Mouse (Mus musculus): ENCODE measurements around the gene Nemf.

DNA sequence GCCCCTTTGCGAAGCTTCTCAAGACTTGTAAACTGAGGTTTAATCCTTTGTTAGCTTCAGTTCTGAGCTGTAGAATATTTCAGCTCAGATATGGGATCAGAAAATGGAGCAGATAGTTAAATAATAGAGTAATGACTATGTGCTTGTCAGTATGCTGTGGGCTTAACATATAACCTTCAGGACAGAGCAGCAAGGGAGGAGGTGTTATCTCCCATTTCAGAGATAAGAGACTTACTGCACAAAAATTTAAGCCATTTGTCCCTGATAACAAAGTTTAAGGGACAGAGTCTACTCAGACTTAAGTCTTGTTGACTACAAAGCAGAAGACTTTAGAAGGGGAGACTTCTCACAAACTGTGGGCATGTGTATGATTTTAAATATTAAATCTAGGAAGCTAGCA lies 25.9 kb upstream of the Nemf start:
- no peak for TF ChIP-seq POLR2A (IDR thresholded peaks at IDR 0.05; ENCODE audit: low read depth, low read length)
- no peak for TF ChIP-seq CTCF (IDR thresholded peaks at IDR 0.05; ENCODE audit: extremely low read depth, insufficient read length, insufficient replicate concordance, low read depth, low read length)
